Mouse (Mus musculus) left cerebral cortex, adult 2 months (tissue): ENCODE measurements at regions not wholly inside any gene's neighbourhood (a gene's known extent, or its start where the extent isn't known, plus 50 kb on each side); places are given as distances from the start of the nearest gene placed in this dataset.
"Not testable (repeated sequence)": the region's sequence is repeated elsewhere in the genome, so short reads cannot be mapped to it uniquely, and the experiment has no call there.

Experiments used
- DNase-seq, 2 experiments: peaks; one replicate each; pipeline ENCODE4 v3.0.0; 2021 to 2022; ENCODE audit warnings: low spot score in 2 of 2, mixed read lengths in 1 of 2; ENCODE audit errors: extremely low spot score in 1 of 2
- H3K27ac ChIP-seq: fragments of 200-600 bp; 2 replicates; pipeline ENCODE4 v1.8.1; 2022
- H3K4me3 ChIP-seq: fragments of 200-600 bp; 2 replicates; pipeline ENCODE4 v1.8.1; 2022
- CTCF ChIP-seq: fragments of 200-600 bp; IDR thresholded peaks from 2 replicates; pipeline ENCODE4 v1.8.1; 2022; ENCODE audit warnings: antibody characterized with exemption, mild to moderate bottlenecking, moderate library complexity
- intact Hi-C: fragments of 180-260 bp; cut with DNase I; formaldehyde crosslinking; loops from one replicate; pipeline ENCODE4 v1.15.1; 2025

GRCm38 (mm10) chr10:96709698-96710356 is 93.0 kb downstream of the Btg1 start:
- intact Hi-C loops: no loop called here
- no peak for DNase-seq

GRCm38 (mm10) chr10:96711993-96712392 is 95.2 kb downstream of the Btg1 start:
- TF ChIP-seq CTCF: no peak
- Histone ChIP-seq H3K4me3 (no peak overlapping the region), H3K27ac (no peak overlapping the region)
- no peak for DNase-seq
- intact Hi-C loops: no loop called here

More at GRCm38 (mm10) chr10:96709698-96710356, 93.0 kb downstream of the Btg1 start:
- H3K4me3 ChIP-seq: no peak overlapping the region
- no peak overlapping the region for H3K27ac ChIP-seq
- no peak for TF ChIP-seq CTCF

GRCm38 (mm10) chr10:96714702-96715101 is 97.9 kb downstream of the Btg1 start:
- intact Hi-C loops: no loop called here
- no peak for DNase-seq
- no peak for TF ChIP-seq CTCF
- Histone ChIP-seq H3K4me3 (no peak overlapping the region), H3K27ac (no peak overlapping the region)

GRCm38 (mm10) chr10:96717281-96717680 is 100.5 kb downstream of the Btg1 start:
- intact Hi-C loops: no loop called here
- Histone ChIP-seq H3K4me3 (no peak overlapping the region), H3K27ac (no peak overlapping the region)
- no peak for DNase-seq
- no peak for TF ChIP-seq CTCF

GRCm38 (mm10) chr10:96718706-96719105 is 101.9 kb downstream of the Btg1 start:
- DNase-seq, H3K27ac ChIP-seq, intact Hi-C loops, H3K4me3 ChIP-seq: not testable (repeated sequence)

GRCm38 (mm10) chr10:96720281-96720711 is 103.5 kb downstream of the Btg1 start:
- DNase-seq: peak in 1 of 2 experiments; percentile 11
- Histone ChIP-seq H3K4me3 (no peak overlapping the region), H3K27ac (no peak overlapping the region)
- TF ChIP-seq CTCF: no peak
- intact Hi-C loops: no loop called here

- TF ChIP-seq CTCF: no peak
- intact Hi-C loops: no loop called here
- no peak for DNase-seq
- Histone ChIP-seq H3K4me3 (no peak overlapping the region), H3K27ac (no peak overlapping the region)
These were observed 104.3 kb downstream of the Btg1 start for GRCm38 (mm10) chr10:96720956-96721688.

GRCm38 (mm10) chr10:96722491-96722890 is 105.7 kb downstream of the Btg1 start:
- TF ChIP-seq CTCF: no peak
- intact Hi-C loops: no loop called here
- Histone ChIP-seq H3K27ac (no peak overlapping the region), H3K4me3 (no peak overlapping the region)
- no peak for DNase-seq

- TF ChIP-seq CTCF: no peak
- Histone ChIP-seq H3K4me3 (no peak overlapping the region), H3K27ac (no peak overlapping the region)
- DNase-seq: no peak
- intact Hi-C loops: no loop called here
These were observed 106.3 kb downstream of the Btg1 start for GRCm38 (mm10) chr10:96723071-96723470.

- intact Hi-C loops: loop anchor here (5.0 kb wide), 1 partner anchor 558 kb away; no protein-coding TSS in a partner anchor
- TF ChIP-seq CTCF: no peak
- no peak overlapping the region for H3K4me3 ChIP-seq
- DNase-seq: no peak
- no peak overlapping the region for H3K27ac ChIP-seq
These were observed 107.8 kb downstream of the Btg1 start for GRCm38 (mm10) chr10:96724436-96725175.

- H3K27ac ChIP-seq: no peak overlapping the region
- no peak overlapping the region for H3K4me3 ChIP-seq
- TF ChIP-seq CTCF: no peak
- peak; percentile 26 to 32 for DNase-seq
- intact Hi-C loops: loop anchor here (1.0 to 5.0 kb wide), 2 partner anchors 351 to 555 kb away; no protein-coding TSS in a partner anchor
These were observed 110.3 kb downstream of the Btg1 start for GRCm38 (mm10) chr10:96726801-96727780.
